Mouse (Mus musculus): ENCODE data around the gene Pcbp1.

The Pcbp1 gene

GRCm38 (mm10) chr6:86509866-86510200, 16.3 kb downstream of the Pcbp1 start:
- no peak for DNase-seq (ENCODE audit: low read depth, low spot score)
- no peaks in the 10 kb centered on the region for H3K36me3 ChIP-seq (ENCODE audit: control insufficient read depth, insufficient read depth, low read length, poor library complexity, severe bottlenecking)
- no peaks in the 10 kb centered on the region; the same call in 1 of the 2 replicates for H3K27me3 ChIP-seq (ENCODE audit: control insufficient read depth, insufficient read depth, low read length, poor library complexity, severe bottlenecking)

GRCm38 (mm10) chr6:86509194-86509865, 16.8 kb downstream of the Pcbp1 start:
- H3K36me3 ChIP-seq (ENCODE audit: control insufficient read depth, insufficient read depth, low read length, poor library complexity, severe bottlenecking) = no peaks in the 10 kb centered on the region
- no peaks in the 10 kb centered on the region; the same call in 1 of the 2 replicates for H3K27me3 ChIP-seq (ENCODE audit: control insufficient read depth, insufficient read depth, low read length, poor library complexity, severe bottlenecking)
- no peak for DNase-seq (ENCODE audit: low read depth, low spot score)

- H3K36me3 ChIP-seq (ENCODE audit: control insufficient read depth, insufficient read depth, low read length, poor library complexity, severe bottlenecking) = no peaks in the 10 kb centered on the region
- no peak for DNase-seq (ENCODE audit: low read depth, low spot score)
- no peaks in the 10 kb centered on the region; the same call in 1 of the 2 replicates for H3K27me3 ChIP-seq (ENCODE audit: control insufficient read depth, insufficient read depth, low read length, poor library complexity, severe bottlenecking)
Measured at GRCm38 (mm10) chr6:86508736-86509135, 17.4 kb downstream of the Pcbp1 start.

- Histone ChIP-seq H3K36me3 (ENCODE audit: control insufficient read depth, insufficient read depth, low read length, poor library complexity, severe bottlenecking) (no peaks in the 10 kb centered on the region), H3K27me3 (ENCODE audit: control insufficient read depth, insufficient read depth, low read length, poor library complexity, severe bottlenecking) (no peaks in the 10 kb centered on the region; the same call in 1 of the 2 replicates)
- no peak for DNase-seq (ENCODE audit: low read depth, low spot score)
Measured at GRCm38 (mm10) chr6:86507116-86507515, 19.0 kb downstream of the Pcbp1 start.

GRCm38 (mm10) chr6:86506309-86506708, 19.8 kb downstream of the Pcbp1 start:
- Histone ChIP-seq H3K27me3 (ENCODE audit: control insufficient read depth, insufficient read depth, low read length, poor library complexity, severe bottlenecking) (no peaks in the 10 kb centered on the region; the same call in 1 of the 2 replicates), H3K36me3 (ENCODE audit: control insufficient read depth, insufficient read depth, low read length, poor library complexity, severe bottlenecking) (no peaks in the 10 kb centered on the region)

GRCm38 (mm10) chr6:86505671-86506070, 20.4 kb downstream of the Pcbp1 start:
- DNase-seq (ENCODE audit: low read depth, low spot score) = no peak
- Histone ChIP-seq H3K27me3 (ENCODE audit: control insufficient read depth, insufficient read depth, low read length, poor library complexity, severe bottlenecking) (no peaks in the 10 kb centered on the region; the same call in 1 of the 2 replicates), H3K36me3 (ENCODE audit: control insufficient read depth, insufficient read depth, low read length, poor library complexity, severe bottlenecking) (no peaks in the 10 kb centered on the region)

More at GRCm38 (mm10) chr6:86506309-86506708, 19.8 kb downstream of the Pcbp1 start:
- no peak for DNase-seq (ENCODE audit: low read depth, low spot score)

DNA sequence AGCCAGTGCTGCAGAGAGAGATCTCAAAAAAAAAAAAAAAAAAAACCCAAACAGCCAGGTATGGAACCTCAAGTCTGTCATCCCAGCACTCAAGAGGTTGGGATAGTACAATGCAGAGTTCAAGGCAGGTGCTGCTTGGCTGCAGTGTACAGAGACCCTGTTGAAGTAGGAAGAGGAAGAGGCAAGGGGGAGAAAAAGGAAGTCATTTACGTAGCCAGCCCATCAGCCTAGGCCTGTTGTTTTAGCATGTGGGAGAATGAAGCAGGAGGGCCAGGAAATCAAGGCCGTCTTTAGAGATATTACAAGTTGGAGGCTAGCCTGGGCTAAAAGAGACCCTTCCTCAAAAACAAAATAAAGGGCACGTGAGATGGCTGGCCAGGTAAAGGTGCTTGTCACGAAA, 22.6 kb downstream of the Pcbp1 start:
- H3K27me3 ChIP-seq (ENCODE audit: control insufficient read depth, insufficient read depth, low read length, poor library complexity, severe bottlenecking) = no peaks in the 10 kb centered on the region; the same call in 1 of the 2 replicates
- DNase-seq (ENCODE audit: low read depth, low spot score) = peak; percentile 40
- H3K36me3 ChIP-seq (ENCODE audit: control insufficient read depth, insufficient read depth, low read length, poor library complexity, severe bottlenecking) = no peaks in the 10 kb centered on the region

DNA sequence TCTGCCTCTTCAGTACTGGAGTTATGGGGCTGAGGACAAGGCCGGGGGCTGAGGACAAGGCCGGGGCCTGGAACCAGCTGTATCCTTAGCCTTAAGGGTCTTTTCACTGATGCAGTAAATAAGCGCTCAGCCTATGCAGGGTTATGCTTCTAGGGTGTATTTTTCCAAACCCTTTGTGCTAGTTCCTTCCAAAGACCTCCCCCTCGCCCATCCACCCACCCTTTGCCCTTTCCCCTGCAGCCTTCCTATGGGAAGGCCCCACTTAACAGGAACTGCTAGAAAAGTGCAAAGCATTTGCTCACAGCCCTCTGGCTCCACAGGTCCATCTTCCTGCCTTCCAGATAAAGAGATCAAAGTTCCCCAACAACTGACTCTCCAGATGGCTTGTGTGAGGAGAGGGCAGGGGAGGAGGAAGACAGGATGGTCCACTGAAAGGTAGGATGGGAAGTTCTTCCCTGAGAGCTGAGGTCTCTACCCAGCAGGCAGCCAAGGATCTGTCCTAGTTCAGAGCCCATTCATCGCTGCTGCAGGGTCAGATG, 26.5 kb downstream of the Pcbp1 start:
- no peak for DNase-seq (ENCODE audit: low read depth, low spot score)

GRCm38 (mm10) chr6:86497942-86498732, 28.0 kb downstream of the Pcbp1 start:
- H3K36me3 ChIP-seq (ENCODE audit: control insufficient read depth, insufficient read depth, low read length, poor library complexity, severe bottlenecking) = no peaks in the 10 kb centered on the region
- no peak for DNase-seq (ENCODE audit: low read depth, low spot score)
- no peaks in the 10 kb centered on the region for H3K27me3 ChIP-seq (ENCODE audit: control insufficient read depth, insufficient read depth, low read length, poor library complexity, severe bottlenecking)

More for the DNA sequence above, 26.5 kb downstream of the Pcbp1 start:
- Histone ChIP-seq H3K36me3 (ENCODE audit: control insufficient read depth, insufficient read depth, low read length, poor library complexity, severe bottlenecking) (no peaks in the 10 kb centered on the region), H3K27me3 (ENCODE audit: control insufficient read depth, insufficient read depth, low read length, poor library complexity, severe bottlenecking) (no peaks in the 10 kb centered on the region)

DNA sequence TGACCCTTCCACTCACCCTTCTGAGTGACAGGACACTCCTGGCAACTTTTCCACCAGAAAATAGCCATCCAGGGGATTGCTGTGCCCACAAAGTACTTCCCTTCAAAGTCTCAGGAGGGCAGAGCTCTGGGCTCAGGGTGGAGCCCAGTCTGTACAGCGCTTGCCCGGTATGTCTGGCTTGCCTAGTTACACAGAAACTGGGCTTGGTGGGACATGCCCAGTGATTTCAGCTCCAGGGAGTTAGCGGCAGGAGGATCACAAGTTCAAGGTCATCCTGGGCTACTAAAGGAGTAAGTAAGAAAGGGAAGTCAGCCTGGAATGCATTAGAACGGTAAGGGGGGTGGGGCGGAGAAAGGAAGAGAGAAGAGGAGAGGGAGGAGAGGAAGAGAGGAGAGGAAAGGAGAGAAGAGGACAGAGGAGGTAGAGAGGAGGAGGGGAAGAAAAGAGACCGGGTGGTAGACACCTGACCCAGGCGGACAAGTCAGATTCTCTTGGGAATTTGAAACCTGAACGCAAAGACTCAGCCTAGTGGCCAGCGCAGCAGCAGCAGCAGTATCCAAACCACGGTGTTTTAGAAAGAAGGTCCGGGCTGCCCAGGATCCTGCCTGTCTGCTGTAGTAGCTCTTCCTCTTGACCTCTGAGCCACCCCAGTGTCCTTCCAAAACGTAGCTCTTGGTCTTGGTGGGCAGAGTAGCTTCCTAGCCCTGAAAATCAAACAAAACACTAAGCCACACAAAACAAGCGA, 28.9 kb downstream of the Pcbp1 start:
- H3K36me3 ChIP-seq (ENCODE audit: control insufficient read depth, insufficient read depth, low read length, poor library complexity, severe bottlenecking) = no peaks in the 10 kb centered on the region
- no peaks in the 10 kb centered on the region for H3K27me3 ChIP-seq (ENCODE audit: control insufficient read depth, insufficient read depth, low read length, poor library complexity, severe bottlenecking)
- DNase-seq (ENCODE audit: low read depth, low spot score) = peak; percentile 37

GRCm38 (mm10) chr6:86496585-86496984, 29.5 kb downstream of the Pcbp1 start:
- no peaks in the 10 kb centered on the region for H3K36me3 ChIP-seq (ENCODE audit: control insufficient read depth, insufficient read depth, low read length, poor library complexity, severe bottlenecking)
- DNase-seq (ENCODE audit: low read depth, low spot score) = no peak
- no peaks in the 10 kb centered on the region for H3K27me3 ChIP-seq (ENCODE audit: control insufficient read depth, insufficient read depth, low read length, poor library complexity, severe bottlenecking)

DNA sequence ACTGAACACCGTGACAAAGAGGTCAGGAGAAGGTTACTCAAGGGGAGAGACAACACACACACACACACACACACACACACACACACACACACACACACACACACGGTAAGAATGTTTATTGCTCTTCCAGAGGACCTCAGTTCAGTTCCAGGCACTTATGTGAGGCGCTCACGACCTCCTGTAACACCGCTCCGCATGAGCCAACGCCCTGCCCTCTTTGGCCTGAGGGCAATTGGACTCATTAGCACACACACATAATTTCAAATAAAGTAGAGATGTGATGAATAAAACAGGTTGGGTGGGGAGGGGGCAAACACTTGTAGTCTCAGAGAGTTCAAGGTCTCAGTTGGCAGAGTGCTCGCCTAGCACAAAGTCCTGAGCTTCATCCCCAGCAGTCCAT, 30.0 kb downstream of the Pcbp1 start:
- Histone ChIP-seq H3K27me3 (ENCODE audit: control insufficient read depth, insufficient read depth, low read length, poor library complexity, severe bottlenecking) (no peaks in the 10 kb centered on the region), H3K36me3 (ENCODE audit: control insufficient read depth, insufficient read depth, low read length, poor library complexity, severe bottlenecking) (no peaks in the 10 kb centered on the region)
- DNase-seq (ENCODE audit: low read depth, low spot score) = no peak

DNA sequence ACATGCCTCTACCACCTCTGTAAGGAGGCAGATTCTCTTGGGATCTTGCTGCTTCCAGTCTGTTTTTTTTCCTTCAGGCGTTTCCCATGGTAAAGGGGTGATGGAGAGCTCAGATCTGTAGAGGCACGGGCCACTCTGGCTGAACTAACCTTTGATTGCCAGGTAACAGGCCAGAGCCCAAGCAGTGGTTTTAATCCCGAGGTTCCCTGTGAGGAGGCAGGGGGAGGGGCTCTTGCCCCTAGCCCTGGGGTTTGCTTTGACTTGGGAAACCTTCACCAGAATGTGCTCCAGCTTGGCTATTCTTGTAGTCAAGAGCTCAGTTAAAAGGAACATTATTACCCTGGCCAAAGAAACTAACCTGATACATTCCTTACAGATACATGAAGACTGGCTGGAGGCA, 30.5 kb downstream of the Pcbp1 start:
- no peak for DNase-seq (ENCODE audit: low read depth, low spot score)
- Histone ChIP-seq H3K27me3 (ENCODE audit: control insufficient read depth, insufficient read depth, low read length, poor library complexity, severe bottlenecking) (no peaks in the 10 kb centered on the region), H3K36me3 (ENCODE audit: control insufficient read depth, insufficient read depth, low read length, poor library complexity, severe bottlenecking) (no peaks in the 10 kb centered on the region)

DNA sequence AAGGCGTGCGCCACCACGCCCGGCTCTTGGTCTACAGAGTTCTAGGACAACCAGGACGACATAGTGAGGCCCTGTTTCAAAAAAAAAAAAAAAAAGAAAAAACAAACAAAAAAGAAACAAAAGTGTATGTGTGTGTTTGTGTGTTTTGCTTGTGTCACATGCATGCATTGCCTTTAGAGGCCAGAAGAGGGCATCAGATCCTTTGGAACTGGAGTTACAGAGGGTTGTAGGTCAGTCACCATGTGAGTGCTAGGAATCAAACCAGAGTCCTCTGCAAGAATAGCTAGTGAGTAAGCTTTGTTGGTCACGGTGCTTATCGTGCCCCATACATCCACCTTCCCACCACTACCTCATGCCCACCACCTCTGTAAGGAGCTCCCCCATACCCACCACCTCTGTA, 31.4 kb downstream of the Pcbp1 start:
- DNase-seq (ENCODE audit: low read depth, low spot score) = peak; percentile 25
- Histone ChIP-seq H3K27me3 (ENCODE audit: control insufficient read depth, insufficient read depth, low read length, poor library complexity, severe bottlenecking) (no peaks in the 10 kb centered on the region), H3K36me3 (ENCODE audit: control insufficient read depth, insufficient read depth, low read length, poor library complexity, severe bottlenecking) (no peaks in the 10 kb centered on the region)
